Mouse (Mus musculus) liver, postnatal 0 days (tissue): ENCODE measurements around the gene Cpe. TPM values are rescaled to one million over a fixed set of nuclear protein-coding genes. Genes with fewer than 3 reads are reported as not detected.

Source experiments
- ATAC-seq: fragments of 200-750 bp; cut with Nextera tagmentation; 2 replicates; pipeline ENCODE4 v1.8.0; 2017; ENCODE audit warnings: mild to moderate bottlenecking, moderate library complexity
- DNase-seq: peaks from one replicate; pipeline ENCODE4 v3.0.0-alpha.2; 2016
- H3K27ac ChIP-seq: fragments of 300-500 bp; sonication (generic); 2 replicates; pipeline ENCODE4 v1.5.1; 2014; ENCODE audit warnings: antibody characterized with exemption, moderate library complexity, mild to moderate bottlenecking, low read depth
- H3K27me3 ChIP-seq: fragments of 300-500 bp; sonication (generic); 2 replicates; pipeline ENCODE4 v1.6.1; 2014; ENCODE audit warnings: low read length, control low read depth, mixed read lengths; ENCODE audit not compliant: insufficient read depth
- H3K36me3 ChIP-seq: fragments of 300-500 bp; sonication (generic); replicated peaks from 2 replicates; pipeline ENCODE4 v1.6.1; 2014; ENCODE audit warnings: mild to moderate bottlenecking, control low read depth, low read length, moderate library complexity, mixed read lengths; ENCODE audit not compliant: insufficient read depth
- H3K4me1 ChIP-seq: fragments of 300-500 bp; sonication (generic); 2 replicates; pipeline ENCODE4 v1.6.1; 2014; ENCODE audit warnings: antibody characterized with exemption, mild to moderate bottlenecking, control low read depth; ENCODE audit not compliant: insufficient read depth
- H3K4me2 ChIP-seq: fragments of 300-500 bp; sonication (generic); 2 replicates; pipeline ENCODE4 v1.6.1; 2014; ENCODE audit warnings: low read depth, mild to moderate bottlenecking, low read length, moderate library complexity, mixed read lengths
- H3K4me3 ChIP-seq: fragments of 300-500 bp; sonication (generic); 2 replicates; pipeline ENCODE4 v1.5.1; 2014; ENCODE audit warnings: low read depth, low read length
- H3K9ac ChIP-seq: fragments of 300-500 bp; sonication (generic); replicated peaks from 2 replicates; pipeline ENCODE4 v1.6.1; 2014; ENCODE audit warnings: mild to moderate bottlenecking, moderate library complexity
- H3K9me3 ChIP-seq: fragments of 300-500 bp; sonication (generic); 2 replicates; pipeline ENCODE4 v1.6.1; 2016; ENCODE audit warnings: mild to moderate bottlenecking, control low read depth, low read length, mixed read lengths
- CTCF ChIP-seq: sonication (generic); IDR thresholded peaks from 2 replicates; pipeline ENCODE4 v1.5.1; 2016; ENCODE audit warnings: antibody characterized with exemption, low read depth
- EP300 ChIP-seq: IDR thresholded peaks from 2 replicates; pipeline ENCODE4 v1.6.1; 2016; ENCODE audit warnings: antibody characterized with exemption, low read depth, mild to moderate bottlenecking
- WGBS: fragments of 180-500 bp; shearing (Covaris S2); extraction: QIAGEN DNeasy Blood & Tissue Kit; methylation state at CpG from one replicate; pipeline ENCODE4 v1.1.7; 2014; ENCODE audit not compliant: insufficient replicate concordance; 5-methylcytosine and 5-hydroxymethylcytosine counted together
- polyA plus RNA-seq: library from polyadenylated mRNA; unstranded; fragments of >200 nt; fragmentation: Nextera tagmentation; extraction: Ambion mirVana; gene quantifications from 2 replicates; pipeline ENCODE4 v1.2.1, GENCODE M21; 2015

Gene Cpe
- polyA plus RNA-seq, 1 experiment from 2014 or later = 4.7 TPM

- Histone ChIP-seq H3K27ac (no peak overlapping the region), H3K9me3 (no peaks in the 10 kb centered on the region), H3K27me3 (no peaks in the 10 kb centered on the region), H3K4me1 (no peaks in the 10 kb centered on the region), H3K4me2 (no peak overlapping the region), H3K4me3 (no peak overlapping the region), H3K36me3 (no peaks in the 10 kb centered on the region), H3K9ac (no peak overlapping the region)
- no peak for ATAC-seq
- no peak for DNase-seq
- 56% methylated on average over 3 of the region's 3 CpGs for WGBS
- no peak for TF ChIP-seq EP300
- no peak for TF ChIP-seq CTCF
These were observed 28.0 kb downstream of the Cpe start for GRCm38 (mm10) chr8:64664811-64665210.

GRCm38 (mm10) chr8:64664350-64664749, 28.5 kb downstream of the Cpe start:
- no peaks in the 10 kb centered on the region for H3K4me1 ChIP-seq
- H3K4me3 ChIP-seq = no peak overlapping the region
- TF ChIP-seq EP300 = no peak
- TF ChIP-seq CTCF = no peak
- H3K27me3 ChIP-seq = no peaks in the 10 kb centered on the region
- ATAC-seq (no peak), DNase-seq (no peak)
- H3K9ac ChIP-seq = no peak overlapping the region
- H3K4me2 ChIP-seq = no peak overlapping the region
- no peaks in the 10 kb centered on the region for H3K36me3 ChIP-seq
- no peak overlapping the region for H3K27ac ChIP-seq
- no peaks in the 10 kb centered on the region for H3K9me3 ChIP-seq
- WGBS = 35% methylated on average over 2 of the region's 2 CpGs

- Histone ChIP-seq H3K9ac (no peak overlapping the region), H3K4me2 (no peak overlapping the region), H3K27ac (no peak overlapping the region), H3K4me3 (no peak overlapping the region), H3K27me3 (no peaks in the 10 kb centered on the region), H3K4me1 (no peaks in the 10 kb centered on the region), H3K9me3 (no peaks in the 10 kb centered on the region), H3K36me3 (no peaks in the 10 kb centered on the region)
- ATAC-seq = no peak
- DNase-seq = no peak
- WGBS = 74% methylated on average over 5 of the region's 5 CpGs
- no peak for TF ChIP-seq EP300
These were observed 33.8 kb downstream of the Cpe start for GRCm38 (mm10) chr8:64659097-64659496.

- no peaks in the 10 kb centered on the region for H3K36me3 ChIP-seq
- H3K4me1 ChIP-seq = no peaks in the 10 kb centered on the region
- H3K27ac ChIP-seq = no peak overlapping the region
- H3K27me3 ChIP-seq = no peaks in the 10 kb centered on the region
- DNase-seq (no peak), ATAC-seq (no peak)
- TF ChIP-seq CTCF (no peak), EP300 (no peak)
- no peak overlapping the region for H3K4me2 ChIP-seq
- H3K9me3 ChIP-seq = no peaks in the 10 kb centered on the region
- H3K9ac ChIP-seq = no peak overlapping the region
- 80% methylated on average over 4 of the region's 4 CpGs for WGBS
- no peak overlapping the region for H3K4me3 ChIP-seq
These were observed 34.9 kb downstream of the Cpe start for GRCm38 (mm10) chr8:64657980-64658401.

GRCm38 (mm10) chr8:64657517-64657916, 35.3 kb downstream of the Cpe start:
- no peaks in the 10 kb centered on the region for H3K4me1 ChIP-seq
- 48% methylated on average over 7 of the region's 7 CpGs for WGBS
- H3K36me3 ChIP-seq = no peaks in the 10 kb centered on the region
- H3K9ac ChIP-seq = no peak overlapping the region
- H3K27me3 ChIP-seq = no peaks in the 10 kb centered on the region
- no peak for ATAC-seq
- no peak for DNase-seq
- no peaks in the 10 kb centered on the region for H3K9me3 ChIP-seq
- no peak overlapping the region for H3K4me2 ChIP-seq
- no peak overlapping the region for H3K27ac ChIP-seq
- TF ChIP-seq EP300 = no peak
- TF ChIP-seq CTCF = no peak
- H3K4me3 ChIP-seq = no peak overlapping the region

GRCm38 (mm10) chr8:64655887-64656286, 37.0 kb downstream of the Cpe start:
- Histone ChIP-seq H3K9me3 (no peaks in the 10 kb centered on the region), H3K36me3 (no peaks in the 10 kb centered on the region), H3K27ac (no peak overlapping the region), H3K4me1 (no peaks in the 10 kb centered on the region), H3K27me3 (no peaks in the 10 kb centered on the region), H3K4me3 (no peak overlapping the region), H3K9ac (no peak overlapping the region), H3K4me2 (no peak overlapping the region)
- DNase-seq (no peak), ATAC-seq (no peak)
- 83% methylated on average over 6 of the region's 6 CpGs for WGBS
- TF ChIP-seq CTCF = no peak
- no peak for TF ChIP-seq EP300

GRCm38 (mm10) chr8:64655087-64655486, 37.8 kb downstream of the Cpe start:
- Histone ChIP-seq H3K36me3 (no peaks in the 10 kb centered on the region), H3K9me3 (no peaks in the 10 kb centered on the region), H3K4me2 (no peak overlapping the region), H3K4me1 (no peaks in the 10 kb centered on the region), H3K4me3 (no peak overlapping the region), H3K27me3 (no peaks in the 10 kb centered on the region), H3K9ac (no peak overlapping the region), H3K27ac (no peak overlapping the region)
- ATAC-seq (no peak), DNase-seq (no peak)
- 83% methylated on average over 2 of the region's 2 CpGs for WGBS
- TF ChIP-seq CTCF = no peak
- no peak for TF ChIP-seq EP300
